In the genomic region with DNA sequence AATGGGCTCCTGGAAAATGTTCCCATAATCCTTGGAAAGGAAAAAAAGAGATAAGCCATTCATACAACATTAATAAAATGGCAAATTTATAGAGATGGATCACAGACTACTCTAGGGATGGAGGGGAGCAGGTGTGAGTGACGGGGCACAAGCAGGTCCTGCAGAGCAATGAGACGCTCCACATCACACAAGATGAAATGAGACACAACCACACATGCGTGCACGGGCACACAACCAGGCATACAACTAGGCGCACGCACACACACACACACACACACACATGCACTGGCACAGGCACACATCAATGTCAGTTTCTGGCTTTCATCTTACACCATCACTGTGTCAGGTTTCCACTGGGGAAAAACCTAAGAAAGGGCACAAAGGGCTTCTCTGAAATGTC, we compare ENCODE assay signal across 26 mouse cellular contexts.
DNase-seq lines count a peak whose midpoint lies in the region; ATAC-seq lines count a peak whose summit lies in the region.
"Had no signal": no experiment of that assay in that cellular context is flagged by ENCODE, and none has a peak within 500 bp of the region (broad histone marks: within the 10 kb centered on the region; RNA-seq: fewer than 3 reads in every experiment).

No protein-coding gene starts in this region.

- 64% methylated on average over 6 of the region's 6 CpGs for WGBS in hindbrain, embryonic 14.5 days
- WGBS in hindbrain, embryonic 10.5 days = 92% methylated on average over 6 of the region's 6 CpGs
- WGBS in neural tube, embryonic 13.5 days = 73% methylated on average over 6 of the region's 6 CpGs
- 52% methylated on average over 6 of the region's 6 CpGs for WGBS in neural tube, embryonic 15.5 days

- H3K9ac ChIP-seq in hindbrain, embryonic 14.5 days = no peak overlapping the region
- H3K9ac ChIP-seq in neural tube, embryonic 13.5 days = no peak overlapping the region
- no peak overlapping the region for H3K9ac ChIP-seq in neural tube, embryonic 15.5 days (replicated peaks)
- H3K9ac ChIP-seq: embryonic facial prominence, embryonic 13.5 days; forebrain, embryonic 12.5 days; forebrain, embryonic 15.5 days; heart, embryonic 12.5 days; heart, embryonic 15.5 days; hindbrain, embryonic 12.5 days; intestine, embryonic 15.5 days had no signal

- no peak for DNase-seq in hindbrain, embryonic 14.5 days (ENCODE audit: low spot score)
- DNase-seq in hindbrain, embryonic 10.5 days (ENCODE audit: low spot score) = no peak
- peak; percentile 48 for DNase-seq in left cerebral cortex, postnatal 4 days
- no peak for DNase-seq in left cerebral cortex, adult 18-20 months (ENCODE audit: low spot score in 2 of 2)
- DNase-seq: adrenal gland, adult 2 months; adrenal gland, postnatal 14 days; cerebellum, adult 11 months; cerebellum, adult 9-10 months; cerebellum, postnatal 36 days; embryo, embryonic 11 days; gastrocnemius, postnatal 25 days; heart, adult 18-20 months; heart, postnatal 10 days; heart, postnatal 36 days had no signal

- no peaks in the 10 kb centered on the region for H3K4me1 ChIP-seq in hindbrain, embryonic 14.5 days (replicated peaks; ENCODE audit: control insufficient read depth, insufficient read depth, low read length)
- H3K4me1 ChIP-seq in hindbrain, embryonic 10.5 days (replicated peaks) = 0 out of 2 replicates have a peak, but pooled peaks cover 9% of the 10 kb centered on the region
- H3K4me1 ChIP-seq in neural tube, embryonic 13.5 days (replicated peaks) = peaks cover 13% of the 10 kb centered on the region
- peaks cover 24% of the 10 kb centered on the region for H3K4me1 ChIP-seq in neural tube, embryonic 15.5 days
- H3K4me1 ChIP-seq: forebrain, embryonic 12.5 days; hindbrain, embryonic 12.5 days; intestine, embryonic 15.5 days had no signal

- no peak overlapping the region for H3K4me3 ChIP-seq in hindbrain, embryonic 14.5 days (replicated peaks; ENCODE audit: low read length)
- H3K4me3 ChIP-seq in hindbrain, embryonic 10.5 days = no peak overlapping the region
- H3K4me3 ChIP-seq in neural tube, embryonic 13.5 days = no peak overlapping the region
- H3K4me3 ChIP-seq in neural tube, embryonic 15.5 days (replicated peaks) = no peak overlapping the region
- H3K4me3 ChIP-seq: embryonic facial prominence, embryonic 10.5 days; embryonic facial prominence, embryonic 13.5 days; erythroblast, embryonic 14.5 days; forebrain, embryonic 12.5 days; forebrain, embryonic 15.5 days; heart, embryonic 12.5 days; heart, embryonic 15.5 days; hindbrain, embryonic 12.5 days; intestine, embryonic 15.5 days had no signal

- H3K9me3 ChIP-seq in hindbrain, embryonic 14.5 days (ENCODE audit: control insufficient read depth, low read length) = no peaks in the 10 kb centered on the region
- H3K9me3 ChIP-seq in hindbrain, embryonic 10.5 days = no peaks in the 10 kb centered on the region
- no peaks in the 10 kb centered on the region for H3K9me3 ChIP-seq in neural tube, embryonic 13.5 days
- H3K9me3 ChIP-seq in neural tube, embryonic 15.5 days (replicated peaks) = no peaks in the 10 kb centered on the region
- H3K9me3 ChIP-seq: embryonic facial prominence, embryonic 10.5 days; embryonic facial prominence, embryonic 13.5 days; forebrain, embryonic 12.5 days; forebrain, embryonic 15.5 days; heart, embryonic 12.5 days; heart, embryonic 15.5 days; hindbrain, embryonic 12.5 days; intestine, embryonic 15.5 days had no signal

- no peaks in the 10 kb centered on the region for H3K27me3 ChIP-seq in hindbrain, embryonic 14.5 days (ENCODE audit: control insufficient read depth, insufficient read depth, low read length)
- H3K27me3 ChIP-seq in hindbrain, embryonic 10.5 days (ENCODE audit: insufficient read depth, poor library complexity, severe bottlenecking) = no peaks in the 10 kb centered on the region
- H3K27me3 ChIP-seq in neural tube, embryonic 13.5 days = no peaks in the 10 kb centered on the region
- H3K27me3 ChIP-seq in neural tube, embryonic 15.5 days (replicated peaks) = no peaks in the 10 kb centered on the region
- H3K27me3 ChIP-seq: embryonic facial prominence, embryonic 13.5 days; forebrain, embryonic 12.5 days; forebrain, embryonic 15.5 days; heart, embryonic 12.5 days; heart, embryonic 15.5 days; hindbrain, embryonic 12.5 days; intestine, embryonic 15.5 days had no signal

- ATAC-seq in hindbrain, embryonic 14.5 days (ENCODE audit: low FRiP score) = no peak
- ATAC-seq in neural tube, embryonic 13.5 days (ENCODE audit: low read depth) = peak; percentile 56; the same call in 1 of the 2 replicates
- ATAC-seq in neural tube, embryonic 15.5 days (ENCODE audit: low FRiP score) = no peak
- ATAC-seq: CD4-positive, CD25-positive, alpha-beta regulatory T cell, adult 4 months; forebrain, embryonic 15.5 days; intestine, embryonic 15.5 days had no signal

- no peak overlapping the region for H3K4me2 ChIP-seq in hindbrain, embryonic 14.5 days (replicated peaks)
- no peak overlapping the region for H3K4me2 ChIP-seq in neural tube, embryonic 13.5 days
- no peak overlapping the region for H3K4me2 ChIP-seq in neural tube, embryonic 15.5 days
- H3K4me2 ChIP-seq: embryonic facial prominence, embryonic 13.5 days; forebrain, embryonic 12.5 days; forebrain, embryonic 15.5 days; heart, embryonic 12.5 days; heart, embryonic 15.5 days; hindbrain, embryonic 12.5 days; intestine, embryonic 15.5 days had no signal

- H3K27ac ChIP-seq in hindbrain, embryonic 14.5 days = 0 out of 2 replicates have a peak overlapping the region, but pooled peaks have one; percentile 32
- H3K27ac ChIP-seq in hindbrain, embryonic 10.5 days = no peak overlapping the region
- no peak overlapping the region for H3K27ac ChIP-seq in neural tube, embryonic 13.5 days (replicated peaks)
- no peak overlapping the region for H3K27ac ChIP-seq in neural tube, embryonic 15.5 days (replicated peaks)
- H3K27ac ChIP-seq: embryonic facial prominence, embryonic 10.5 days; embryonic facial prominence, embryonic 13.5 days; forebrain, embryonic 12.5 days; forebrain, embryonic 15.5 days; heart, embryonic 15.5 days; hindbrain, embryonic 12.5 days; intestine, embryonic 15.5 days had no signal

- intact Hi-C loops in left cerebral cortex, postnatal 4 days (cut with DNase I) = no loop called here

- no peaks in the 10 kb centered on the region for H3K36me3 ChIP-seq in hindbrain, embryonic 14.5 days (replicated peaks; ENCODE audit: control insufficient read depth, insufficient read depth)
- H3K36me3 ChIP-seq in hindbrain, embryonic 10.5 days = no peaks in the 10 kb centered on the region
- no peaks in the 10 kb centered on the region for H3K36me3 ChIP-seq in neural tube, embryonic 13.5 days
- no peaks in the 10 kb centered on the region for H3K36me3 ChIP-seq in neural tube, embryonic 15.5 days
- H3K36me3 ChIP-seq: embryonic facial prominence, embryonic 10.5 days; embryonic facial prominence, embryonic 13.5 days; forebrain, embryonic 12.5 days; forebrain, embryonic 15.5 days; heart, embryonic 12.5 days; heart, embryonic 15.5 days; hindbrain, embryonic 12.5 days; intestine, embryonic 15.5 days had no signal
